Mouse (Mus musculus): ENCODE results near the gene Ap4s1. TPM values are rescaled to one million over a fixed set of nuclear protein-coding genes. Genes with fewer than 3 reads are reported as not detected.

Gene Ap4s1
- polyA plus RNA-seq, 1 experiment = 38.5 TPM

- no peak for TF ChIP-seq POLR2A (IDR thresholded peaks at IDR 0.05; ENCODE audit: borderline replicate concordance, control insufficient read depth, low read depth, low read length)
- Histone ChIP-seq H3K4me3 (replicated peaks; ENCODE audit: control insufficient read depth, low read depth, low read length) (no peak overlapping the region), H3K27ac (ENCODE audit: control insufficient read depth, insufficient read depth, low read depth, low read length, poor library complexity) (no peak overlapping the region), H3K4me1 (ENCODE audit: control insufficient read depth, insufficient read depth, low read length) (no peaks in the 10 kb centered on the region)
Observed at GRCm38 (mm10) chr12:51756599-51756961, 65.7 kb downstream of the Ap4s1 start.

- Histone ChIP-seq H3K4me3 (replicated peaks; ENCODE audit: control insufficient read depth, low read depth, low read length) (no peak overlapping the region), H3K4me1 (ENCODE audit: control insufficient read depth, insufficient read depth, low read length) (no peaks in the 10 kb centered on the region), H3K27ac (ENCODE audit: control insufficient read depth, insufficient read depth, low read depth, low read length, poor library complexity) (no peak overlapping the region)
- 91% methylated on average over 3 of the region's 3 CpGs for WGBS
- TF ChIP-seq CTCF (IDR thresholded peaks at IDR 0.05; ENCODE audit: control insufficient read depth, insufficient read depth, low read length) (no peak), POLR2A (IDR thresholded peaks at IDR 0.05; ENCODE audit: borderline replicate concordance, control insufficient read depth, low read depth, low read length) (no peak)
Observed at GRCm38 (mm10) chr12:51759374-51759773, 68.5 kb downstream of the Ap4s1 start.

- no peak for TF ChIP-seq CTCF (IDR thresholded peaks at IDR 0.05; ENCODE audit: control insufficient read depth, insufficient read depth, low read length)
- no peak for TF ChIP-seq POLR2A (IDR thresholded peaks at IDR 0.05; ENCODE audit: borderline replicate concordance, control insufficient read depth, low read depth, low read length)
- 53% methylated on average over 4 of the region's 4 CpGs for WGBS
- H3K4me3 ChIP-seq (replicated peaks; ENCODE audit: control insufficient read depth, low read depth, low read length) = no peak overlapping the region
- H3K4me1 ChIP-seq (ENCODE audit: control insufficient read depth, insufficient read depth, low read length) = peaks cover 2% of the 10 kb centered on the region; the same call in 1 of the 2 replicates
- no peak overlapping the region for H3K27ac ChIP-seq (ENCODE audit: control insufficient read depth, insufficient read depth, low read depth, low read length, poor library complexity)
Observed at GRCm38 (mm10) chr12:51767454-51767853, 76.6 kb downstream of the Ap4s1 start.

- Histone ChIP-seq H3K27ac (ENCODE audit: control insufficient read depth, insufficient read depth, low read depth, low read length, poor library complexity) (no peak overlapping the region), H3K4me1 (ENCODE audit: control insufficient read depth, insufficient read depth, low read length) (peaks cover 2% of the 10 kb centered on the region; the same call in 1 of the 2 replicates), H3K4me3 (replicated peaks; ENCODE audit: control insufficient read depth, low read depth, low read length) (no peak overlapping the region)
- TF ChIP-seq CTCF (IDR thresholded peaks at IDR 0.05; ENCODE audit: control insufficient read depth, insufficient read depth, low read length) (no peak), POLR2A (IDR thresholded peaks at IDR 0.05; ENCODE audit: borderline replicate concordance, control insufficient read depth, low read depth, low read length) (no peak)
- 74% methylated on average over 15 of the region's 15 CpGs for WGBS
Observed at GRCm38 (mm10) chr12:51768702-51769101, 77.9 kb downstream of the Ap4s1 start.

GRCm38 (mm10) chr12:51784842-51785241 lies 94.0 kb downstream of the Ap4s1 start:
- 84% methylated on average over 7 of the region's 7 CpGs for WGBS
- H3K4me1 ChIP-seq (ENCODE audit: control insufficient read depth, insufficient read depth, low read length) = no peaks in the 10 kb centered on the region
- no peak overlapping the region for H3K27ac ChIP-seq (ENCODE audit: control insufficient read depth, insufficient read depth, low read depth, low read length, poor library complexity)
- no peak overlapping the region for H3K4me3 ChIP-seq (replicated peaks; ENCODE audit: control insufficient read depth, low read depth, low read length)
- no peak for TF ChIP-seq POLR2A (IDR thresholded peaks at IDR 0.05; ENCODE audit: borderline replicate concordance, control insufficient read depth, low read depth, low read length)
- TF ChIP-seq CTCF (IDR thresholded peaks at IDR 0.05; ENCODE audit: control insufficient read depth, insufficient read depth, low read length) = peak; percentile 72

Other genes with a start within 250 kb of the Ap4s1 start
- not detected in 2 replicates for gene Coch, start 97.7 kb upstream of the Ap4s1 start, polyA plus RNA-seq (2011; ENCODE audit: insufficient read depth, insufficient read length, low replicate concordance, missing spikeins)
- 13.7 and 19.4 TPM in 2 replicates for gene Strn3, start 864 bp downstream of the Ap4s1 start, polyA plus RNA-seq (2011; ENCODE audit: insufficient read depth, insufficient read length, low replicate concordance, missing spikeins)
- 20.1 and 31.2 TPM in 2 replicates for gene Hectd1, start 138.5 kb downstream of the Ap4s1 start, polyA plus RNA-seq (2011; ENCODE audit: insufficient read depth, insufficient read length, low replicate concordance, missing spikeins)